Mouse (Mus musculus) myocyte (in vitro differentiated cells): ENCODE results near the gene Clcnka. TPM values are rescaled to one million over a fixed set of nuclear protein-coding genes. Genes with fewer than 3 reads are reported as not detected.

Source experiments
- H3K27me3 ChIP-seq: one replicate; pipeline ENCODE4 v1.6.1; 2011; ENCODE audit not compliant: control insufficient read depth, insufficient read depth, insufficient read length
- H3K36me3 ChIP-seq: one replicate; pipeline ENCODE4 v1.6.1; 2011; ENCODE audit not compliant: control insufficient read depth, insufficient read depth
- H3K4me2 ChIP-seq: one replicate; pipeline ENCODE4 v1.6.1; 2011; ENCODE audit warnings: low read depth, control low read depth
- H3K4me3 ChIP-seq: one replicate; pipeline ENCODE4 v1.5.1; 2011; ENCODE audit warnings: mild to moderate bottlenecking, control low read depth, moderate library complexity
- H3K79me2 ChIP-seq: one replicate; pipeline ENCODE4 v1.6.1; 2011; ENCODE audit not compliant: control insufficient read depth, insufficient read depth
- H3ac ChIP-seq: one replicate; pipeline ENCODE4 v1.6.1; 2011; ENCODE audit not compliant: control insufficient read depth, insufficient read length
- CEBPB ChIP-seq: IDR thresholded peaks from 2 replicates; pipeline ENCODE4 v1.6.1; 2011; ENCODE audit warnings: mild to moderate bottlenecking, moderate library complexity; ENCODE audit not compliant: poor library complexity, insufficient read depth, severe bottlenecking
- E2F4 ChIP-seq: IDR thresholded peaks from one replicate; pipeline ENCODE4 v1.6.1; 2011; ENCODE audit warnings: mild to moderate bottlenecking, control low read depth, moderate library complexity; ENCODE audit not compliant: insufficient read depth
- MAX ChIP-seq: IDR thresholded peaks from one replicate; pipeline ENCODE4 v1.6.1; 2011; ENCODE audit warnings: low read depth, mild to moderate bottlenecking, control low read depth
- MYOD1 ChIP-seq, 3 experiments: IDR thresholded peaks; one replicate each; pipeline ENCODE4 v1.6.1; 2011; ENCODE audit warnings: control low read depth in 2 of 3, low read depth in 2 of 3, mild to moderate bottlenecking in 2 of 3, moderate library complexity in 1 of 3; ENCODE audit not compliant: insufficient read length in 2 of 3, control insufficient read depth in 1 of 3
- MYOG ChIP-seq, 3 experiments: IDR thresholded peaks; one replicate each; pipeline ENCODE4 v1.6.1; 2011; ENCODE audit warnings: control low read depth in 2 of 3, low read depth in 2 of 3, mild to moderate bottlenecking in 2 of 3; ENCODE audit not compliant: insufficient read length in 2 of 3, control insufficient read depth in 1 of 3, insufficient read depth in 1 of 3
- POLR2A ChIP-seq: IDR thresholded peaks from one replicate; pipeline ENCODE4 v1.6.1; 2011; ENCODE audit warnings: low read depth, mild to moderate bottlenecking, control low read depth, moderate library complexity; ENCODE audit not compliant: insufficient read length
- POLR2AphosphoS2 ChIP-seq: IDR thresholded peaks from one replicate; pipeline ENCODE4 v1.6.1; 2011; ENCODE audit warnings: low read depth, control low read depth; ENCODE audit not compliant: insufficient read length
- REST ChIP-seq: IDR thresholded peaks from one replicate; pipeline ENCODE4 v1.6.1; 2011; ENCODE audit warnings: mild to moderate bottlenecking, control low read depth, moderate library complexity; ENCODE audit not compliant: insufficient read depth, insufficient read length
- SRF ChIP-seq: IDR thresholded peaks from one replicate; pipeline ENCODE4 v1.6.1; 2011; ENCODE audit warnings: low read depth; ENCODE audit not compliant: control insufficient read depth, insufficient read length
- TCF12 ChIP-seq: IDR thresholded peaks from one replicate; pipeline ENCODE4 v1.6.1; 2011; ENCODE audit warnings: mild to moderate bottlenecking, control low read depth; ENCODE audit not compliant: poor library complexity, insufficient read depth, severe bottlenecking
- TCF3 ChIP-seq: IDR thresholded peaks from one replicate; pipeline ENCODE4 v1.6.1; 2011; ENCODE audit warnings: low read depth, control low read depth; ENCODE audit not compliant: insufficient read length
- USF1 ChIP-seq: IDR thresholded peaks from one replicate; pipeline ENCODE4 v1.6.1; 2011; ENCODE audit warnings: low read depth, mild to moderate bottlenecking, control low read depth, moderate library complexity
- polyA plus RNA-seq: library from polyadenylated mRNA; unstranded; fragments of >200 nt; fragmentation: generic; extraction: Trizol; gene quantifications from one replicate; pipeline ENCODE4 v1.2.1, GENCODE M21; 2012; ENCODE audit warnings: missing spikeins

Clcnka gene
- polyA plus RNA-seq, 1 experiment = 0.85 TPM

DNA sequence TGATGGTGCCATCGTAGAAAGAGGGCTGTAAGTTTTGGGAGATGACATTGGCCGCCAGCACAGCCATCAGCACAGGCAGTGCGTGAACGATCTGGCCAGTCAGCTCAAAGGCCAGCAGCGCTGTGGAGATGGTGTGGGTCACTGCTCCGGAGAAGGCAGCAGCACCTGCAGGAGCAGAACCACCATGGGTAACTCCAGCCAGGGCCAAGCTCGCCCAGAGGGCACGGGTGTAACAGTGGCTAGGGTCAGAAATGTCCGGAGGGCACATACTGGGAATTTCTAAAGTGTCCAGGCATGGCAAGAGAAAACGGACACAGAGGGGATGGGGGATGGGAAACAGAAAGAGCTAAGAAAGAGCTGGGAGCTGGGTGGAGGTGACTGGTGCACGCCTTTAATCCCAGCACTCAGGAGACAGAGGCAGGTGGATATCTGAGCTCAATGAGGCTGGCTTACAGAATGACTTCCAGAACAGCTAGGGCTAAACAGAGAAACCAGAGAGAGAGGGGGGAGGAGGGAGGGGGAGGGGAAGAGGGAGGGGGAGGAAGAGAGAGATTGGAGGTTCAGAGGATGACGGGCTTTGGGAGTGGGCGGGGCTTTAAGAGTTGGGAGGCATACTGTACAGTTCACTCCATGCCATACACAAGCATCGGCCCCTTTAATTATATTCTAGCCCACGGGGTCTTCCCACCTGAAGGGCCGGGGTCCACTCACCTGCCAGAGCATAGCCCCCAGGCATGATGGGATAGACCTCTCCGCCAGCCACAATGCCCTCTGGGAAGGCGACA lies 9.0 kb downstream of the Clcnka start:
- Histone ChIP-seq H3K79me2 (no peaks in the 10 kb centered on the region), H3K36me3 (no peaks in the 10 kb centered on the region), H3ac (no peak overlapping the region), H3K4me3 (no peak overlapping the region), H3K4me2 (no peak overlapping the region), H3K27me3 (no peaks in the 10 kb centered on the region)
- no peak for TF ChIP-seq MAX
- TF ChIP-seq TCF3 = no peak
- TF ChIP-seq REST = no peak
- TF ChIP-seq SRF = no peak
- TF ChIP-seq MYOD1 (IDR thresholded peaks at IDR 0.05; ENCODE audit: control insufficient read depth in 1 of 3, insufficient read length in 2 of 3, low read depth in 2 of 3) = no peak
- TF ChIP-seq E2F4 = no peak

DNA sequence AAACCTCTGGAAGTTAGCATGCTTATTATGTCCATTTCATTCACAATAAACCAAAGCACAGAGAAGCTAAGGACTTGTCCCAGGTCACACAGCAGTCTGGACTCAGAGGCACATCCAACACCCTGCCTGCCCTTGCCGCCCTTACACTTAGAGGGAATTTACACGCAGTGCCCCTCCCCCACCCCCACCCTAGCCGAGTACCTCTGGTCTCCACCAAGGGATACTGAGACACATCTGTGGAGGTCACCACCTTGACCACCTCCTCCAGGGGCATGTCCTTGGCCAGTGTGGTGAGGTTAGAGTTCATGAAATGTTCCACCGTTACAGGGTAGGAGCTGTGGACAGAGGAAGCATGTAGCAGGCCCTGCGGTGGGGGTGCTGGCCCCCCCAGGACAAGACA lies 10.6 kb downstream of the Clcnka start:
- no peak overlapping the region for H3K4me2 ChIP-seq
- H3K79me2 ChIP-seq = no peaks in the 10 kb centered on the region
- no peak overlapping the region for H3K4me3 ChIP-seq
- peaks cover 6% of the 10 kb centered on the region for H3K27me3 ChIP-seq
- H3K36me3 ChIP-seq = no peaks in the 10 kb centered on the region
- no peak for TF ChIP-seq USF1
- TF ChIP-seq MAX = no peak
- no peak for TF ChIP-seq TCF3
- TF ChIP-seq POLR2A = no peak
- no peak for TF ChIP-seq TCF12
- no peak for TF ChIP-seq REST
- TF ChIP-seq CEBPB = no peak
- no peak for TF ChIP-seq E2F4
- TF ChIP-seq SRF = no peak
- TF ChIP-seq MYOG (IDR thresholded peaks at IDR 0.05; ENCODE audit: control insufficient read depth in 1 of 3, insufficient read depth in 1 of 3, insufficient read length in 2 of 3, low read depth in 2 of 3) = no peak
- TF ChIP-seq MYOD1 (IDR thresholded peaks at IDR 0.05; ENCODE audit: control insufficient read depth in 1 of 3, insufficient read length in 2 of 3, low read depth in 2 of 3) = no peak
- TF ChIP-seq POLR2AphosphoS2 = no peak
- no peak overlapping the region for H3ac ChIP-seq

DNA sequence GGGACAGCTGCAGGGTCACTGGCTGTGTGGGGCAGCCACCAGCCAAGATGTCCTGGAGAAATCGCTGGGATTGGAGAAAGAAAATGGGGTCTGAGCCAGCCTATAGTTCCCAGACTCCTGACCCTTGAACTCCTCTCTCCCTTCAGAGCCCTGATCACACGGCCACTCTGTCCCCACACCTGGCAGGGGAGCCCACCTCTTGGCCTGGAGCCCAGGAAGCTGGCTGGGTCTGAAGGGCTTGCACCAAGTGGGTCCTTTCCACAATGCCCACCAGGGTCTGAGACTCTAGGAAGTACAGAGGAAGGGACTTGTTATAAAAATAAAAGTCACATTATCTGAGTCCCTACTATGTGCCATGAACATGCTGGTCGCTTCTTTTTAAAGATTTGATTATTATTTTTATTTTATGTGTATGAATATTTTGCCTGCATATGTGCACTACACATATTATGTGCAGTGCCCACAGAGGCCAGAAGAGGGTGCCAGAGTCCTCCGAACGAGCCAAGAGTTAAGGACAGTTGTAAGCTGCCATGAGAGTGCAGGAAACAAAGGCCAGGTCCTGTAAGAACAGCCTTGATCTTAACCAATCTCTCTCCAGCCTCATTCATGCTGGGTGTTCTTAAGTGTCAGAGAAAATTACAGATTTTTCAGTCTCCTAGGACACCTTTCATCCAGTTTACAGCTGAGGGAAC lies 11.3 kb downstream of the Clcnka start:
- Histone ChIP-seq H3K4me2 (no peak overlapping the region), H3K27me3 (peaks cover 6% of the 10 kb centered on the region), H3K79me2 (no peaks in the 10 kb centered on the region)

DNA sequence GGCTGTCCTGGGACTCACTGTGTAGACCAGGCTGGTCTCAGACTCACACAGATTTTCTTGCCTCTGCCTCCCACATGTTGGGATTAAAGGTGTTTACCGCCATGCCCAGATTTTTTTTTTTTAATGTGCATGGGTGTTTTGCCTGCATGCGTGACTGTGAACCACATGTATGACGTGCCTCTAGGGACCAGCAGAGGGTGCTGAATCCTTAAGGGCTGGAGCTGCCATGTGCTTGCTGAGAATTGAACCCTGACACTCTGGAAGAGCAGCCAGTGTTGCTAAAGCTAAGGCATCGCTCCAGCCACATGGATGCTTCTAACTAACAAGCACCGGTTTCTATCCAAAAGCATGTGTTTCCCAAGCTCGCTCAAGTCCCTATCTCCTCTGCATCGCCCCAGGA lies 12.4 kb downstream of the Clcnka start:
- H3K4me2 ChIP-seq = no peak overlapping the region
- H3K36me3 ChIP-seq = no peaks in the 10 kb centered on the region
- peaks cover 6% of the 10 kb centered on the region for H3K27me3 ChIP-seq
- TF ChIP-seq MYOG (IDR thresholded peaks at IDR 0.05; ENCODE audit: control insufficient read depth in 1 of 3, insufficient read depth in 1 of 3, insufficient read length in 2 of 3, low read depth in 2 of 3) (no peak), REST (no peak), CEBPB (no peak), E2F4 (no peak)
- H3K4me3 ChIP-seq = no peak overlapping the region
- H3K79me2 ChIP-seq = no peaks in the 10 kb centered on the region
- H3ac ChIP-seq = no peak overlapping the region

More for the DNA sequence above, 11.3 kb downstream of the Clcnka start:
- Histone ChIP-seq H3K4me3 (no peak overlapping the region), H3ac (no peak overlapping the region), H3K36me3 (no peaks in the 10 kb centered on the region)
- TF ChIP-seq MYOD1 (IDR thresholded peaks at IDR 0.05; ENCODE audit: control insufficient read depth in 1 of 3, insufficient read length in 2 of 3, low read depth in 2 of 3) = no peak
- no peak for TF ChIP-seq MAX
- no peak for TF ChIP-seq CEBPB
- no peak for TF ChIP-seq TCF12

DNA sequence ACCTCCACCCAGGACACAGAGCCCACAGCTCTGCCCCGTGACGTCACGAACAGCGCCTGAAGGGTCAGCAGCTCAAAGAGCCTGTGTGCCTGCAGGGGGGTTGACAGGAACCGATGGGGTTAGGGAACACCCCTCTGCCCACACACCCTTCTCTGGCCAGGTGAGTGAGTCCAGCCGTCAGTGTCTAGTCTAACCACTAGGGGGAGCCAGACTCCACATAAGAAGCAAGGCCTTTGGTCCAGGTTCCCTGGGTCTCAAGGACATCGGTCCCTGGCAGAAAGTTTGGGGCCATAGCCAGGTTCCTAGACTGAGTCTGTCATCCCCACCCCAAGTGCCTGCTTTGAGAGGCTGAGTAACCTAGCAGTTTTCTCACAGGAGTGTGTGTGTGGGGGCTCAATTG lies 13.2 kb downstream of the Clcnka start:
- no peaks in the 10 kb centered on the region for H3K36me3 ChIP-seq
- no peak overlapping the region for H3K4me3 ChIP-seq
- no peak overlapping the region for H3K4me2 ChIP-seq
- no peak overlapping the region for H3ac ChIP-seq
- H3K79me2 ChIP-seq = no peaks in the 10 kb centered on the region
- no peak for TF ChIP-seq E2F4
- no peak for TF ChIP-seq POLR2A
- no peak for TF ChIP-seq TCF3
- no peak for TF ChIP-seq SRF
- no peak for TF ChIP-seq TCF12
- TF ChIP-seq CEBPB = no peak
- TF ChIP-seq MAX = no peak
- no peak for TF ChIP-seq REST
- no peak for TF ChIP-seq MYOD1 (IDR thresholded peaks at IDR 0.05; ENCODE audit: control insufficient read depth in 1 of 3, insufficient read length in 2 of 3, low read depth in 2 of 3)
- TF ChIP-seq MYOG (IDR thresholded peaks at IDR 0.05; ENCODE audit: control insufficient read depth in 1 of 3, insufficient read depth in 1 of 3, insufficient read length in 2 of 3, low read depth in 2 of 3) = no peak
- no peak for TF ChIP-seq POLR2AphosphoS2
- TF ChIP-seq USF1 = no peak
- peaks cover 6% of the 10 kb centered on the region for H3K27me3 ChIP-seq
